Mouse (Mus musculus) lung, postnatal 10 days (tissue): Measurements from ENCODE around the gene Coro6.

Source experiments
- DNase-seq: peaks from one replicate; pipeline ENCODE4 v3.0.0; 2021

Coro6 gene

DNA sequence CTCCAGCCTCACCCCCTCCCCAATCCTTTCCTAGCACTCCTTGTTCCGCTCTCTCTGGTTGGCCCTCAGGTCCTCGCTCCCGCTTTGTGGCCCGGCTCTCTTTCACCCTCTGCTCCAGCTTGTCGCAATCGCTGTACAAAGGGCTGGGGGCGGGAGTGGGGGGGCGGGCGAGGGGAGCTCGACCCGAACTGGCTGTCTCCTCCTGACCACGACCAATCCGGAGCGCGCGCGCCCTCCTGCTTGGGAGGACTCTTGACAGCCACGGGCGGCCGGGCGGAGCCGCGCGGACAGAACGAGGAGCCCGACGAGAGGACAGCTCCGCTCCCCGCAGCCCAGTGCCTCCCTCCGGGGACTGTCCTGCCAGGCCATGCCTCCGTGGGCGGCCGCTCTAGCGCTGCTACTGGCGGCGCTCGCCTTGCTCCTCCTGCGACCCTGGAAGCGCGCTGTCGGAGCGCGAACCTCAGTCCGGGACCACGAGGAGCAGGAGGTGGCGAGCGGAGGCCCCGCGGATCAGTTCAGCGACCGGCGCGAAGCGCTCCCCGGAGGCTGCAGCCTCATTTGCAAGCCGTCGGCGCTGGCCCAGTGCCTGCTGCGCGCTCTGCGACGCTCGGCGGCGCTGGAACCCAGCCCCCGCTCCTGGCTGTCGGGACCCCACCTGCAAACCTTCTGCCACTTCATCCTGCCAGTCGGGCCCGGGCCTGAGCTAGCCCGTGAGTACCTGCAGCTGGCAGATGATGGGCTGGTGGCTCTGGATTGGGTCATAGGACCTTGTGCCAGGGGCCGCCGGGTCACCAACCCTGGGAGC lies 52.8 kb downstream of the Coro6 start, which contains the start of gene Abhd15:
Gene Abhd15, plus strand, starts transcription at position 290 of the 805 bp plus-strand sequence.
- peak; percentile 91 for DNase-seq

DNA sequence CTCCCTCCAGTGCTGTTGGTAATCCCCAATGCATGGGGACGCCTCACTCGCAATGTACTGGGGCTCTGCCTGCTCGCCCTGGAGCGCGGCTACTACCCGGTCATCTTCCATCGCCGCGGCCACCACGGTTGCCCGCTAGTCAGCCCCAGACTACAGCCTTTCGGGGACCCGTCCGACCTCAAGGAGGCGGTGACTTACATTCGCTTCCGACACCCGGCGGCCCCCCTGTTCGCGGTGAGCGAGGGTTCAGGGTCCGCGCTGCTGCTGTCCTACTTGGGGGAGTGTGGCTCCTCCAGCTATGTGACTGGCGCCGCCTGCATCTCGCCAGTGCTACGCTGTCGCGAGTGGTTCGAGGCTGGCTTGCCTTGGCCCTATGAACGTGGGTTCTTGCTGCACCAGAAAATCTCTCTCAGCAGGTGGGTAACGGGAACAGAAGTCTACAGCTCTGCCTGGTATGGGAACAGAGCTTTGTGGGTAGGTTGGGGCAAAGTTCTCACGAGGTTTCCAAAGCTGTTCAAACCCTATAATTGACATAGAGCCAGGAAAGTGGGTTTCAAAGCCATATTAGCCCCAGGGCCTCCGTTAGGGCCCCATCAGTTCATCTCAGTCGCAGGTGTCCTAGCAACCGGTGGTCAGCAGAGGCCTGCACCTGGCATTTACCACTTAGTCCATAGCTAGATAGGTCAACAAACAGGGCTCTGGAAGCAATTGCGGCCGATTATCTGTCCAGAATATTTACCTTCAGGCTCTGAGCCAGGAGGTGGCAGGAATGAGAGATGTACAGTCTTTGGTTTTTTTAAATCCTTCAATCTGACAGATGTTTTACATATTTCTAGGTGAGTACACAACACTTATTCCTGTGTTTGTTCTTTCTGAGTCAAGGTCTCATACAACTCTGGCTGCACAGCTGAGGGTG lies 53.7 kb downstream of the Coro6 start, which contains the start of gene Trp53i13:
Gene Trp53i13, minus strand, starts transcription at position 344 of the 916 bp plus-strand sequence.
- DNase-seq, result no peak

GRCm38 (mm10) chr11:77516553-77517425 lies 54.6 kb downstream of the Coro6 start:
- DNase-seq, result no peak

- DNase-seq, result no peak
These were observed 56.0 kb downstream of the Coro6 start for GRCm38 (mm10) chr11:77518051-77518798.

- DNase-seq, result peak; percentile 65
These were observed 56.8 kb downstream of the Coro6 start, which contains the start of gene Gm10392 for GRCm38 (mm10) chr11:77519043-77519442. Gm10392 (minus strand) TSS chr11:77519198.
